Mouse (Mus musculus): ENCODE results near the gene Adamts8.

DNA sequence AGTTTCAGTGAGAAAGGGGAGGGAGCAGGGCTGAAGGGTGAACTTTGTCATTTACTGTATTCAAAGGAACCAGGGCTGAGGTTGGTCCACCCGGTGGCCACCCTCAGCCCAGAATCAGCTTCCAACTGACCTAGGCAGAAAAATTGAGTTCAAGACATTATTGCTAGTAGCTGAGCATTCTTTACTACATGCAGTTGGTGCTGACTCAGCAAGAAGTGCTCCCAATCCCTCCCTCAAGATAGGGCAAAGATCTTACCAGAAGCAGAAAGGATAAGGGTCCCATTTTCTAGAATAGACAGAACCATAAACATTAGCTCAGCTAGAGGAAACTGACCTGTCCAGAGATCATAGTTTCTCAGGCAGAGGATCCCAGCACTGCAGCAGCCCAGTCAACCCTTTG is 1.9 kb downstream of the Adamts8 start:
- TF ChIP-seq CTCF (IDR thresholded peaks at IDR 0.05; ENCODE audit: control insufficient read depth, insufficient read depth, low read length) (no peak), POLR2A (IDR thresholded peaks at IDR 0.05; ENCODE audit: borderline replicate concordance, control insufficient read depth, low read depth, low read length) (no peak)
